Mouse (Mus musculus): ENCODE measurements around the gene Wdr74.
"Not testable (repeated sequence)": the region's sequence is repeated elsewhere in the genome, so short reads cannot be mapped to it uniquely, and the experiment has no call there.

The Wdr74 gene

DNA sequence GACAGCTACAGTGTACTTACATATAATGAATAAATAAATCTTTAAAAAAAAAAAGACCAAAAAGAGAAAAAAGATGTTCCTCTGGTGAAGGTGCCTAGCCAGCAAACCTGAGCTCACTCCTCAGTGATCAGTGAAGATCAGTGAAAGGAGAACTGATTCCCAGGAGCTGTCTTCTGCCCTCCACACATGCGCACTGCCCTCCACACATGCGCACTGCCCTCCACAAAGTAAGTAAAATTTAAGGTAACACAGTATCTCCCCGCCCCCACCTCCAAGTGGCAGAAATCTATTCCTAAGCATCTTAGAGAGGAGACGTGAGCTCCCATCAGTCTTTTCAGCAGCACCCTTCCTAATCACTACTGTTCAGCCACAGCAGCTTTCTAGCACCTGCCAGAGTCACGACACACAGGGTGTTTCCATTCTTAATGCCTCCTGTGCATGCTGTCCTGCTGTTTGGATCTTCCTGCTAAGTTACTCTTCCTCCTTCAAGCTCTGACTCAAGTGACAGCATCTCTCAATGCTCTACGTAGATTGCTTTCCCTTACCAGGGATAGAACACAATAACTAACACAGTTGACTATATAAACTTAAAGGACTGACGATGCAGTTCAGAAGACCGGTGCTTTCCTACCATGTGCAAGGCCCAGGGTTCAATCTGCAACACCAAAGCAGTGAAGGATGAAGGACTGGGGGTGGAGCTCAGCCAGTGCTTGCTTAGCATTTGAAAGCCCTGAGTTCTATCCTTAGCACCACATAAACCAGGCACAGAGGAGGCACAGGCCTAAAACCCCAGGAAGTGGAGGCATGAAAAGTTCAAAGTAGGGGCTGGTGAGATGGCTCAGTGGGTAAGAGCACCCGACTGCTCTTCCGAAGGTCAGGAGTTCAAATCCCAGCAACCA is 19.5 kb upstream of the Wdr74 start:
- DNase-seq (ENCODE audit: low spot score in 2 of 2) = no peak

- DNase-seq (ENCODE audit: low spot score in 2 of 2) = no peak
Observed at GRCm38 (mm10) chr19:8716767-8717475, 18.7 kb upstream of the Wdr74 start.

- DNase-seq (ENCODE audit: low spot score in 2 of 2) = peak; percentile 25 to 34
Observed at GRCm38 (mm10) chr19:8718357-8718756, 17.3 kb upstream of the Wdr74 start.

DNA sequence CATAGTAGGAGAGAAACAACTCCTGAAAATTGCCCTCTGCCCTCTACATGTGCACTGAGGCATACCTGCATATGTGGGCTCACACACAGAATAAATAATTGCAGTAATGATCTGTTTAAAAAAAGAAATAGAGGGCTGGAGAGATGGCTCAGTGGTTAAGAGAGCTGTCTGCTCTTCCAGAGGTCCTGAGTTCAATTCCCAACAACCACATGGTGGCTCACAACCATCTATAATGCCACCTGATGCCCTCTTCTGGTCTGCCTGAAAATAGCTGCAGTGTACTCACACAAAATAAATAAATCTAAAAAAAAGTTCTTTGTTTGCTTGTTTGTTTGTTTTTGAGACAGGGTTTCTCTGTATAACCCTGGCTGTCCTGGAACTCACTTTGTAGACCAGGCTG is 16.6 kb upstream of the Wdr74 start:
- DNase-seq (ENCODE audit: low spot score in 2 of 2) = not testable (repeated sequence)

DNA sequence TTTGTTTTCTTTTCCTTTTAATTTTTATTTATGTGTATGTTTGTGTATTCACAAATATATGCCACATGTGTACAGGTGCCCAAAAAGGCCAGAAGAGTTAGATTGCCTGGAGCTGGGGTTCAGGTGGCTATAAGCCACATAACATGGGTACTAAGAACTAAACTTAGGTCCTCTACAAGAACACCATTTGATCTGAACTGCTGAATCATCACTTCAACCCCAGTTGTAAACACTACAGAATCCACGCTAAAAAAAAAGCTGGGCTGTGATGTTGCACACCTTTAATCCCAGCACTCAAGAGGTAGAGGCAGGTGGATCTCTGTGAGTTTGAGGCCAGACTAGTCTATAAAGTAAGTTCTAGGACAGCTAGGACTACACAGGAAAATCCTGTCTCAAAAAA is 14.2 kb upstream of the Wdr74 start:
- no peak for DNase-seq (ENCODE audit: low spot score in 2 of 2)

- DNase-seq (ENCODE audit: low spot score in 2 of 2) = no peak
Observed at GRCm38 (mm10) chr19:8722021-8722420, 13.6 kb upstream of the Wdr74 start.

- DNase-seq (ENCODE audit: low spot score in 2 of 2) = no peak
Observed at GRCm38 (mm10) chr19:8722559-8722906, 13.1 kb upstream of the Wdr74 start.

DNA sequence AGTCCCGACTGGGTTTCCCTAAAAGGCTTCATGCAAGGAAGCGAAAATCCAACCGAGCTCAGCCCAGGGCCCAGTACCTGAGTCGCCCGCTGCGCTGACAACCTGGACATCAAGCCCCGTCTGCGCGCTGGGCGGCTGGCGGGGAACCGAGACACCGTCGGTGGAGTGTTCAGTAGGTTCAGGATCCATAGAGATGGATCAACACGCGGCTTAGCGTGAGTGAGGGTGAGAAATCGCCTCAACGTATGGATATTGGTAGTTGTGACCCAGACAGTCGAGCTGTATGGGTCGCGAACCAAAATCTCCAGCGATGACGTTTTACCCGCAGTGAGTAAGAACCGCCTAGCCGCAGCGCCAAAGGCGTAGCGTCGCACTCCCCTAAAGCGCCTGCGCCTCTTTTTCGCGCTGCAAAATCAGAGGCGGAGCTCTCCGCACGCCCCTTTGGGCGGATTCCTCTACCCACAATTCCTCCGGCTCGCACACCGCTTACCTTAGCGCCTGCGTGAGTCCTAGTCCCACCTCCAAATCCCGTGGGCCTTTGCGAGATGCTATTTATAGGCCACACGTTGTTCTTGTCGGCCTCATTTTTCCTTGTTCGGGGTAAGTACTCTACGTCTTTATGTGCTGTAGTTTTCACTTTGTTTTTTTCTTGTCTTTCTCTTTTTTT is 12.6 kb upstream of the Wdr74 start, which contains the start of gene Slc3a2:
TSS of gene Slc3a2 (minus strand) at position 463 of the 667 bp plus-strand sequence.
- DNase-seq (ENCODE audit: low spot score in 2 of 2) = peak; percentile 90 to 96

- no peak for DNase-seq (ENCODE audit: low spot score in 2 of 2)
Observed at GRCm38 (mm10) chr19:8723574-8724346, 11.9 kb upstream of the Wdr74 start.

GRCm38 (mm10) chr19:8724392-8724791 is 11.2 kb upstream of the Wdr74 start:
- DNase-seq (ENCODE audit: low spot score in 2 of 2) = no peak

DNA sequence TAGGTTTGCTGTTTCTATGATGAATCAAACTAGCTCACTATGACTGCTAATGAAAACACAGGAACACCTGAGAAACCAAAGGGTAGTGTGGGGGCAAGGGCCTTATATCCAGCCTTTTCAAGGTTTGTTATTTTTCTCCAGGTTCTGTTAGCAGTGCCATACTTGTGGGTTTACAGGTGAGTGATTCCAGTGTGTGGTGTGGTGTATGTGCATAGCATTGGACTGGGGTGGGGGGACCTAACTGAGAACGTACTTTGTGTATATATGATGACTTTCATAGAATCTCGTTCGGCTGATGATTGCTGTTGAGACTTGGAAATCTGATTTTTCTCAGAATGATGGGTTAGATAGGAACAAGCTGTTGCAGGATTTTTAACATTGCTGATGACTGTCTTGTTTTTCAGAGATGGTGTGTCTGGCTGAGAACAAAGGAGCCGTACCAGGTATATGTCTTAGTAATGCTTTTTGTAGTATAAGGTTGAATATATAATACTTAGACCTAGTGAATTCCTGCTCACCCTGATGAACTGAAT is 10.5 kb upstream of the Wdr74 start:
- DNase-seq (ENCODE audit: low spot score in 2 of 2) = no peak

- no peak for DNase-seq (ENCODE audit: low spot score in 2 of 2)
Observed at GRCm38 (mm10) chr19:8726609-8727390, 8.8 kb upstream of the Wdr74 start.

DNA sequence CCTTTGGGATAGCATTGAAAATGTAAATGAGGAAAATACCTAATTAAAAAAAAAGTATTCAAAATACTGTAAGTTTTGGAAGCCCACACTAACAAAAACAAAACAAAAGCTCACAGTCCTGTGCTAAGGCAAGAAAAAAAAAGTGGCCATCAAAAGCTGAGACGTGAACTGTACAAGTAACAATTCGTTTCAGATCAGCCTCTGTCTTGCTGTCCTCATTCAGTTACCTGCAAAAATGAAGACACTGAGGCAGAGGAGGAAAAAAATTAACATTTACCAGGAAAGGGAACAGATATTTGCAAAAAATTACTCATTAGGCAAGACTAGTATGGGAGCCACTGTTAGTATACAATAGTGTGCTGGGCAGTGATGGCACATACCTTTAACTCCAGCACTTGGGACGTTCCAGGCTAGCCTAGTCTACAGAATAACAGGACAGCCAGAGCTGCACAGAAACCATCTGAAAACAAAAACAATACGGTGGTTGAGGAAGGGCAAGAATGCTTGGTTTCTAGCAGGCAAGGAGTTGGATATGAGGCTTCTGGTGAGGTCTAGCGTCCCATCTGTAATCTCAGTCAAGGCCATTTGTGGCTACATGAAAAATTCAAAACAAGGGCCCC is 8.0 kb upstream of the Wdr74 start:
- no peak for DNase-seq (ENCODE audit: low spot score in 2 of 2)

GRCm38 (mm10) chr19:8728335-8729099 is 7.1 kb upstream of the Wdr74 start:
- not testable (repeated sequence) for DNase-seq (ENCODE audit: low spot score in 2 of 2)

GRCm38 (mm10) chr19:8734334-8734733 is 1.3 kb upstream of the Wdr74 start:
- DNase-seq (ENCODE audit: low spot score in 2 of 2) = no peak

GRCm38 (mm10) chr19:8736160-8736467 is 487 bp downstream of the Wdr74 start:
- no peak for DNase-seq (ENCODE audit: low spot score in 2 of 2)

DNA sequence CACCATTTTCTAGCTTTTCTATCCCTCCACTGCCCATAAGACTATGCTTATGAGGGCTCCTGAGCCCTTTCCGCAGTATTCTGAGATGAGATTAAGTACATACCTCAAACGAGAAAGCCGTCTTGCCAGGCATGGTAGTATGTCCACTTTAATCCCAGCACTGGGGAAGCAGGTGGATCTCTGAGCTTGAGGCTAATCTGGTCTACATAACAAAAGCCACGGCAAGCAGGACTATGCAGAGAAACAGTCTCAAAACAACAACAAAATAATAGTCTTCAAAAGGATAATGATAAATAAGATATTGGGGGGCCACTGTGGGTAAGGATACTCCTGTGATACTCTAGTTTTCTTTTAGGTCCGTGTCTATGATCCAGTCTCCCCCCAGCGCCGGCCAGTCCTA is 3.3 kb downstream of the Wdr74 start:
- DNase-seq (ENCODE audit: low spot score in 2 of 2) = no peak

- no peak for DNase-seq (ENCODE audit: low spot score in 2 of 2)
Observed at GRCm38 (mm10) chr19:8739646-8740045, 4.0 kb downstream of the Wdr74 start.

DNA sequence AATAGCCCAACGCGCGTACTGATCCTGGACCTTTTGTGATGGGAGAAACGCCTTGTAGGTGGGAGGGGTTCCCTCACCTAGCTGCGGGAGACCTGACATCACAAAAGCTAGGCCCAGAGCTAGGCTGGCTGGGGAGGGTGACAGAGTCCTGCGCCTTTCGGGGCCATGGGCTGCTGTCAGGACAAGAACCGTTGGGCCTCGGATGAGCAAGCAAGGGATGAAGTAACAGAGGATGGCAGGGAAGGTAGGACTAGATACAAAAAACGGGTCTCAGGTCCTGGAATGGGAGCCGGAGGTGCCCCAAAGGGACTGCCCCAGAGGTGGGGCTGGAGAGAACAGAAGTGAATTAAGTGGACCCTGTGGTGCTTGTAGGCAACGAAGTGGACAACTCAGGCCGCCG is 5.0 kb downstream of the Wdr74 start, which contains the start of gene 1700092M07Rik:
TSS of gene 1700092M07Rik (plus strand) at position 116 of the 400 bp plus-strand sequence.
- no peak for DNase-seq (ENCODE audit: low spot score in 2 of 2)

Data from urinary bladder, postnatal 36 days (tissue).